Mouse (Mus musculus) right cerebral cortex, postnatal 14 days (tissue): ENCODE results near the gene Ust.
"Not testable (repeated sequence)": the region's sequence is repeated elsewhere in the genome, so short reads cannot be mapped to it uniquely, and the experiment has no call there.

Source experiments
- DNase-seq: peaks from one replicate; pipeline ENCODE4 v3.0.0; 2022

Ust gene

GRCm38 (mm10) chr10:8518141-8519013 is at the start of gene Ust:
TSS of gene Ust (minus strand) at chr10:8518825.
- DNase-seq = peak; percentile 58

- DNase-seq = no peak
Observed at GRCm38 (mm10) chr10:8561366-8561765, 42.7 kb upstream of the Ust start.

- DNase-seq = not testable (repeated sequence)
Observed at GRCm38 (mm10) chr10:8559566-8559965, 40.9 kb upstream of the Ust start.

- DNase-seq = not testable (repeated sequence)
Observed at GRCm38 (mm10) chr10:8552239-8552638, 33.6 kb upstream of the Ust start.

- not testable (repeated sequence) for DNase-seq
Observed at GRCm38 (mm10) chr10:8551601-8552000, 33.0 kb upstream of the Ust start.

GRCm38 (mm10) chr10:8541514-8541913 is 22.9 kb upstream of the Ust start:
- no peak for DNase-seq

GRCm38 (mm10) chr10:8535445-8535844 is 16.8 kb upstream of the Ust start:
- DNase-seq = no peak

GRCm38 (mm10) chr10:8531651-8532050 is 13.0 kb upstream of the Ust start:
- no peak for DNase-seq

GRCm38 (mm10) chr10:8530505-8531051 is 12.0 kb upstream of the Ust start:
- DNase-seq = no peak

GRCm38 (mm10) chr10:8529173-8529572 is 10.5 kb upstream of the Ust start:
- DNase-seq = peak; percentile 45

GRCm38 (mm10) chr10:8525354-8525753 is 6.7 kb upstream of the Ust start:
- no peak for DNase-seq

- no peak for DNase-seq
Observed at GRCm38 (mm10) chr10:8521536-8521935, 2.9 kb upstream of the Ust start.

GRCm38 (mm10) chr10:8520766-8521395 is 2.3 kb upstream of the Ust start:
- DNase-seq = no peak

GRCm38 (mm10) chr10:8519014-8519491 is 428 bp upstream of the Ust start:
- DNase-seq = peak; percentile 38

- DNase-seq = no peak
Observed at GRCm38 (mm10) chr10:8517591-8518140, 959 bp downstream of the Ust start.

- no peak for DNase-seq
Observed at GRCm38 (mm10) chr10:8516916-8517524, 1.6 kb downstream of the Ust start.

GRCm38 (mm10) chr10:8513690-8514089 is 4.9 kb downstream of the Ust start:
- DNase-seq = no peak

- DNase-seq = no peak
Observed at GRCm38 (mm10) chr10:8512222-8512621, 6.4 kb downstream of the Ust start.

GRCm38 (mm10) chr10:8511760-8512159 is 6.9 kb downstream of the Ust start:
- DNase-seq = no peak

- no peak for DNase-seq
Observed at GRCm38 (mm10) chr10:8506247-8506573, 12.4 kb downstream of the Ust start.

GRCm38 (mm10) chr10:8505346-8506246 is 13.0 kb downstream of the Ust start:
- no peak for DNase-seq

GRCm38 (mm10) chr10:8504832-8505231 is 13.8 kb downstream of the Ust start:
- DNase-seq = no peak
